Mouse (Mus musculus) liver, embryonic 14.5 days (tissue): Measurements from ENCODE around the gene Ccdc187.

Source experiments
- CTCF ChIP-seq: IDR thresholded peaks from 2 replicates; pipeline ENCODE4 v1.5.1; 2016; ENCODE audit warnings: antibody characterized with exemption, low read depth, control low read depth
- EP300 ChIP-seq: IDR thresholded peaks from 2 replicates; pipeline ENCODE4 v1.6.1; 2016; ENCODE audit warnings: antibody characterized with exemption, low read depth

DNA sequence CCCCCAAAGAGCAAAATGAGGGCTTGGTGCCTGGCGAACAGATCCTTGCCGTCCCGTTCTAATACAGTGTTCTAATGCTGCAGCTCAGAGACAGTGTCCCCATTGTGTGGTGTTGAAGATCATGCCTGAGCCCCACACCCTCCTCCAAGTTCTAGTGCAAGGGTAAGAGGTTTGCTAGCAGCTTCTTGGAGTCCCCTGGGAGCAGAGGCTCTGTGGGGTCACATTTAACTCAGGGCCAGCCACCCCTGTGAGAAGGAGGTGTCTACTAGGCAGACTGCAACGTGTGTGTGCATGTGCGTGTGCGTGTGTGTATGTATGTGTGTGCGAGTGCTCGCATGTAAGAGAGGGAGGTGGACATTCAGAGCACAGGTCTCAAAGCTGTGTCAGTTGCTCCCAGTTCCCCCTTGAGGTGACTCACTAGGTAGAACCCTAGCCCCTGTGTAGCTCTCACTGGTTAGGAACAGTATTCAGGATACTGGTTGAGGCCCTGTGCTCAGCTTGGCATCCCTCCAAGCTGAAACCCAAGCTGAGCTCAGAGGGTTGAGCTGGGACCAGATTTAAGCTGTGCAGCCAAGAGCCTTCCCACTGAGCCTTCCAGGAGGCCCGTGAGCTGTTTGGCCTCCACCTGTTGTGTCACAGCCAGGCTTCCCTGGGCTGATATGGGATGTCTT is 22.4 kb upstream of the Ccdc187 start:
- no peak for TF ChIP-seq CTCF
- no peak for TF ChIP-seq EP300
